Mouse (Mus musculus) frontal cortex, postnatal 10 days (tissue): ENCODE data around the gene Mrgpre.
A peak's percentile ranks its signal among the peaks of the same experiment; 100 is the strongest.

Source experiments
- DNase-seq, 2 experiments: peaks; one replicate each; pipeline ENCODE4 v3.0.0; 2022; ENCODE audit warnings: low spot score in 2 of 2, mixed read lengths in 1 of 2

The Mrgpre gene

GRCm38 (mm10) chr7:143777375-143777774, 6.9 kb downstream of the Mrgpre start:
- no peak for DNase-seq

GRCm38 (mm10) chr7:143776137-143776536, 8.2 kb downstream of the Mrgpre start:
- DNase-seq: no peak

GRCm38 (mm10) chr7:143769461-143769860, 14.8 kb downstream of the Mrgpre start:
- DNase-seq: no peak

GRCm38 (mm10) chr7:143768267-143768666, 16.0 kb downstream of the Mrgpre start:
- DNase-seq: no peak

GRCm38 (mm10) chr7:143766893-143767292, 17.4 kb downstream of the Mrgpre start, which contains the start of gene Mrgprg:
Mrgprg (minus strand) TSS chr7:143766993.
- DNase-seq: no peak

- DNase-seq: no peak
Observed at GRCm38 (mm10) chr7:143764876-143765530, 19.3 kb downstream of the Mrgpre start.

- DNase-seq: no peak
Observed at GRCm38 (mm10) chr7:143763794-143764193, 20.5 kb downstream of the Mrgpre start.

- DNase-seq: no peak
Observed at GRCm38 (mm10) chr7:143758956-143759355, 25.3 kb downstream of the Mrgpre start.

GRCm38 (mm10) chr7:143757696-143758095, 26.6 kb downstream of the Mrgpre start:
- no peak for DNase-seq

- peak; percentile 28 to 64 for DNase-seq
Observed at GRCm38 (mm10) chr7:143757027-143757390, 27.3 kb downstream of the Mrgpre start.

- no peak for DNase-seq
Observed at GRCm38 (mm10) chr7:143756125-143757026, 27.9 kb downstream of the Mrgpre start, which contains the start of gene Osbpl5. Osbpl5 (minus strand) TSS chr7:143756985.

- no peak for DNase-seq
Observed at GRCm38 (mm10) chr7:143755357-143756124, 28.8 kb downstream of the Mrgpre start.

- no peak for DNase-seq
Observed at GRCm38 (mm10) chr7:143753990-143754715, 30.1 kb downstream of the Mrgpre start.

GRCm38 (mm10) chr7:143752606-143753005, 31.7 kb downstream of the Mrgpre start:
- no peak for DNase-seq

- DNase-seq: no peak
Observed at GRCm38 (mm10) chr7:143752056-143752455, 32.2 kb downstream of the Mrgpre start.

- DNase-seq: no peak
Observed at GRCm38 (mm10) chr7:143751380-143751779, 32.9 kb downstream of the Mrgpre start.

- DNase-seq: no peak
Observed at GRCm38 (mm10) chr7:143749045-143749444, 35.3 kb downstream of the Mrgpre start.

- peak; percentile 85 to 88 for DNase-seq
Observed at GRCm38 (mm10) chr7:143748041-143748868, 36.0 kb downstream of the Mrgpre start.

GRCm38 (mm10) chr7:143740653-143741052, 43.6 kb downstream of the Mrgpre start:
- no peak for DNase-seq
